Mouse (Mus musculus) CH12.LX (cell line): Measurements from ENCODE around the gene Aff3. TPM values are rescaled to one million over a fixed set of nuclear protein-coding genes. Genes with fewer than 3 reads are reported as not detected.

Source experiments
- DNase-seq: peaks from one replicate; pipeline ENCODE4 v3.0.0-alpha.2; 2013; ENCODE audit errors: extremely low read depth
- H3K27ac ChIP-seq: 2 replicates; pipeline ENCODE4 v1.5.1; 2012; ENCODE audit warnings: low read depth, mild to moderate bottlenecking, control low read depth, moderate library complexity; ENCODE audit not compliant: insufficient read depth
- H3K27me3 ChIP-seq: replicated peaks from 2 replicates; pipeline ENCODE3; 2012; ENCODE audit warnings: inconsistent platforms
- H3K36me3 ChIP-seq, 2 experiments: replicated peaks in 1 of 2; 2 replicates each; pipeline versions ENCODE3 to v1.6.1; 2012; ENCODE audit warnings: inconsistent platforms in 1 of 2, low read length in 1 of 2, mild to moderate bottlenecking in 1 of 2, mixed read lengths in 1 of 2, moderate library complexity in 1 of 2; ENCODE audit not compliant: control insufficient read depth in 1 of 2, insufficient read depth in 1 of 2
- H3K4me1 ChIP-seq, 2 experiments: 2 replicates each; pipeline ENCODE4 v1.6.1; 2012; ENCODE audit warnings: inconsistent platforms in 1 of 2, moderate library complexity in 1 of 2; ENCODE audit not compliant: insufficient read depth in 2 of 2, control insufficient read depth in 1 of 2
- H3K4me2 ChIP-seq: 2 replicates; pipeline ENCODE4 v1.6.1; 2012; ENCODE audit warnings: low read depth, mild to moderate bottlenecking, control low read depth; ENCODE audit not compliant: poor library complexity, insufficient read depth, severe bottlenecking
- H3K4me3 ChIP-seq, 3 experiments: fragments of 150-350 bp in 1 of 3; sonication (generic) in 1 of 3; replicated peaks in 1 of 3; 2 replicates each; pipeline versions ENCODE3 to v1.5.1; 2011 to 2012; ENCODE audit warnings: low read depth in 2 of 3, low read length in 2 of 3, mild to moderate bottlenecking in 2 of 3, moderate library complexity in 2 of 3, control low read depth in 1 of 3, improper control_type of control experiment in 1 of 3, inconsistent platforms in 1 of 3, mixed read lengths in 1 of 3; ENCODE audit not compliant: poor library complexity in 1 of 3
- H3K79me2 ChIP-seq: replicated peaks from 2 replicates; pipeline ENCODE4 v1.6.1; 2012; ENCODE audit warnings: mild to moderate bottlenecking, moderate library complexity; ENCODE audit not compliant: control insufficient read depth, poor library complexity, insufficient read depth, severe bottlenecking; ENCODE audit errors: extremely low read depth
- H3K9ac ChIP-seq: 2 replicates; pipeline ENCODE4 v1.6.1; 2012; ENCODE audit warnings: low read depth, mild to moderate bottlenecking, control low read depth, moderate library complexity; ENCODE audit not compliant: insufficient read depth
- H3K9me3 ChIP-seq: replicated peaks from 2 replicates; pipeline ENCODE3; 2012; ENCODE audit warnings: low read length, inconsistent platforms, mixed read lengths
- BHLHE40 ChIP-seq: IDR thresholded peaks from 2 replicates; pipeline ENCODE4 v1.6.1; 2011; ENCODE audit warnings: mild to moderate bottlenecking, low read depth, low read length, improper control_type of control experiment
- CHD2 ChIP-seq: IDR thresholded peaks from 2 replicates; pipeline ENCODE4 v1.6.1; 2011; ENCODE audit warnings: low read length, improper control_type of control experiment
- CTCF ChIP-seq, 2 experiments: IDR thresholded peaks in 1 of 2; conservative IDR thresholded peaks in 1 of 2; 2 replicates each; pipeline ENCODE4 v1.5.1; 2011 to 2012; ENCODE audit warnings: low read depth in 2 of 2, low read length in 2 of 2, improper control_type of control experiment in 1 of 2, inconsistent platforms in 1 of 2, mild to moderate bottlenecking in 1 of 2, moderate library complexity in 1 of 2
- HCFC1 ChIP-seq: IDR thresholded peaks from 2 replicates; pipeline ENCODE4 v1.6.1; 2012; ENCODE audit warnings: low read depth, mild to moderate bottlenecking, inconsistent platforms, low read length, improper control_type of control experiment
- IRF4 ChIP-seq: IDR thresholded peaks from 2 replicates; pipeline ENCODE4 v1.6.1; 2014; ENCODE audit warnings: low read depth, mild to moderate bottlenecking, inconsistent platforms, low read length, improper control_type of control experiment
- JUN ChIP-seq: IDR thresholded peaks from 2 replicates; pipeline ENCODE4 v1.6.1; 2011; ENCODE audit warnings: low read depth, mild to moderate bottlenecking, low read length, improper control_type of control experiment, moderate library complexity; ENCODE audit not compliant: insufficient read depth
- JUND ChIP-seq: conservative IDR thresholded peaks from 2 replicates; pipeline ENCODE4 v1.6.1; 2011; ENCODE audit warnings: low read depth, low read length, improper control_type of control experiment
- KAT2A ChIP-seq: IDR thresholded peaks from 2 replicates; pipeline ENCODE4 v1.6.1; 2012; ENCODE audit warnings: low read length, improper control_type of control experiment, inconsistent platforms; ENCODE audit not compliant: insufficient replicate concordance
- MAFK ChIP-seq: IDR thresholded peaks from 2 replicates; pipeline ENCODE4 v1.6.1; 2011; ENCODE audit warnings: low read length, improper control_type of control experiment; ENCODE audit not compliant: insufficient replicate concordance
- MAX ChIP-seq: IDR thresholded peaks from 2 replicates; pipeline ENCODE4 v1.6.1; 2011; ENCODE audit warnings: low read length, improper control_type of control experiment
- MAZ ChIP-seq: IDR thresholded peaks from 2 replicates; pipeline ENCODE4 v1.6.1; 2012; ENCODE audit warnings: low read depth, mild to moderate bottlenecking, inconsistent platforms, low read length, improper control_type of control experiment, moderate library complexity
- MEF2A ChIP-seq: IDR thresholded peaks from 2 replicates; pipeline ENCODE4 v1.6.1; 2014; ENCODE audit warnings: low read depth, mild to moderate bottlenecking, inconsistent platforms, low read length, improper control_type of control experiment, borderline replicate concordance
- MXI1 ChIP-seq: IDR thresholded peaks from 2 replicates; pipeline ENCODE4 v1.6.1; 2011; ENCODE audit warnings: mild to moderate bottlenecking, low read depth, low read length, improper control_type of control experiment
- NELFE ChIP-seq: IDR thresholded peaks from 2 replicates; pipeline ENCODE4 v1.6.1; 2011; ENCODE audit warnings: low read depth, low read length, improper control_type of control experiment
- PAX5 ChIP-seq: IDR thresholded peaks from 2 replicates; pipeline ENCODE4 v1.6.1; 2012; ENCODE audit warnings: low read length, inconsistent platforms, mixed read lengths
- RAD21 ChIP-seq: IDR thresholded peaks from 2 replicates; pipeline ENCODE4 v1.6.1; 2011; ENCODE audit warnings: low read depth, mild to moderate bottlenecking, low read length, improper control_type of control experiment, moderate library complexity
- RCOR1 ChIP-seq: conservative IDR thresholded peaks from 2 replicates; pipeline ENCODE4 v1.6.1; 2012; ENCODE audit warnings: low read depth, mild to moderate bottlenecking, inconsistent platforms, low read length, improper control_type of control experiment
- SMC3 ChIP-seq: IDR thresholded peaks from 2 replicates; pipeline ENCODE4 v1.6.1; 2011; ENCODE audit warnings: low read depth, low read length, improper control_type of control experiment
- TBP ChIP-seq: conservative IDR thresholded peaks from 2 replicates; pipeline ENCODE4 v1.6.1; 2011; ENCODE audit warnings: low read depth, low read length, improper control_type of control experiment
- USF1 ChIP-seq: IDR thresholded peaks from 2 replicates; pipeline ENCODE4 v1.6.1; 2014; ENCODE audit warnings: low read depth, mild to moderate bottlenecking, inconsistent platforms, low read length, improper control_type of control experiment
- USF2 ChIP-seq: conservative IDR thresholded peaks from 2 replicates; pipeline ENCODE4 v1.6.1; 2011; ENCODE audit warnings: low read depth, low read length, improper control_type of control experiment
- ZC3H11A ChIP-seq: IDR thresholded peaks from 2 replicates; pipeline ENCODE4 v1.6.1; 2012; ENCODE audit warnings: low read depth, mild to moderate bottlenecking, inconsistent platforms, low read length, improper control_type of control experiment
- ZKSCAN1 ChIP-seq: IDR thresholded peaks from 2 replicates; pipeline ENCODE4 v1.6.1; 2012; ENCODE audit warnings: low read depth, inconsistent platforms, low read length, improper control_type of control experiment, borderline replicate concordance
- ZMIZ1 ChIP-seq: IDR thresholded peaks from 2 replicates; pipeline ENCODE4 v1.6.1; 2012; ENCODE audit warnings: low read depth, mild to moderate bottlenecking, inconsistent platforms, low read length, improper control_type of control experiment
- dilution Hi-C: fragments of 300-500 bp; cut with MboI; formaldehyde crosslinking; loops from 2 replicates; pipeline ENCODE4 v1.14.3; 2020; ENCODE audit warnings: low sequenced_read_pairs; ENCODE audit not compliant: extremely low pct_unique_long_range_greater_than_20kb, extremely low pct_ligation_motif_present
- in situ Hi-C: fragments of 300-500 bp; cut with MboI; formaldehyde crosslinking; loops from 3 replicates; pipeline ENCODE4 v1.14.3; 2019; ENCODE audit warnings: low sequenced_read_pairs, low pct_ligation_motif_present, low pct_unique_long_range_greater_than_20kb, mixed read lengths
- polyA plus RNA-seq: library from polyadenylated mRNA; unstranded; fragments of >175 nt; gene quantifications from 2 replicates; pipeline ENCODE4 v1.2.1, GENCODE M21; 2012; ENCODE audit warnings: low read depth; ENCODE audit not compliant: insufficient read length
- total RNA-seq, 2 experiments: library from RNA; depleted of rRNA; stranded (reverse); fragments of 300-350 nt in 1 of 2; fragments of >200 nt in 1 of 2; gene quantifications; 2 replicates each; pipeline ENCODE4 v1.2.3; 2012 to 2014

Aff3 gene
- total and polyA plus RNA-seq, 3 experiments: 5.1 to 29.9 (median 7.7) TPM

DNA sequence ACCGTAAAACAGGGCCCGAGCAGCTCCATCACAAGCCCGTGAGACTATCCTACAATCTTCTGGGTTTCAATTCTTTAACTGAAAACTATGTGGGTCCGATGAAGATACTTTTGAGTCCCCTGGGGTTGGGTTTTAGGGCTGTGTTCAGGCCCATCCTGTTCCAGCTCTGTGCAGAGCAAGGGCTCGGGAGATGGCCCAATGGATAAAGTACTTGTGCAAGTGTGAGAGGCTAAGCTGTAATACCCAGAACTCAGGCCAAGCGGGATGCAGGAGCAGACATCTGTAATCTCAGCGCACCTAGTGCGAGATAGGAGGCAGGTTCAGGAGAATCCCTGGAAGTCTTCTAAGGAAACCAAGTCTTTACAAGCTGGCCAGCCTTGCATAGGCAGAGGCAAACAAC, 355.4 kb downstream of the Aff3 start:
- Histone ChIP-seq H3K4me1 (no peaks in the 10 kb centered on the region), H3K4me2 (no peak overlapping the region), H3K27me3 (no peaks in the 10 kb centered on the region), H3K36me3 (peaks cover 0 to 52% of the 10 kb centered on the region in 2 experiments), H3K9ac (no peak overlapping the region), H3K79me2 (no peaks in the 10 kb centered on the region), H3K4me3 (no peak overlapping the region), H3K27ac (no peak overlapping the region), H3K9me3 (no peaks in the 10 kb centered on the region)
- in situ Hi-C loops (no loop called here), dilution Hi-C loops (no loop called here)
- DNase-seq: no peak
- TF ChIP-seq USF2 (no peak), RCOR1 (no peak), ZMIZ1 (no peak), MAX (no peak), USF1 (no peak), ZKSCAN1 (no peak), MAZ (no peak), IRF4 (no peak), MAFK (no peak), TBP (no peak), NELFE (no peak), HCFC1 (no peak), CHD2 (no peak), MXI1 (no peak)

DNA sequence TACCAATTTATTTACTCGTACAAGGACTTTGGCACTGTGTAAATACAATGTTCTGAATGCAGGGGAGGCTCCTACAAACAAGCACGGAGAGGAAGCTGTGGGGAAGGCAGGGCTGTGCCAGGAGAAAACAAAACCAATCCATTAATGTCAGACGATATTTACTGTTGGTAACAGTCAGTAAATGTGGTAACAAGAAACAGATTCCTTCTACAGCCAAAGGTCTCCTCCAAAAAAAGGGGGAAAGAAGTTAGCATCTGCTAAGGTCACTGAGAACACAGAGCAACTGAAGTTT, 356.1 kb downstream of the Aff3 start:
- no peak overlapping the region for H3K27ac ChIP-seq
- no peaks in the 10 kb centered on the region for H3K79me2 ChIP-seq
- H3K4me1 ChIP-seq: no peaks in the 10 kb centered on the region
- no peak overlapping the region for H3K4me3 ChIP-seq
- peaks cover 0 to 53% of the 10 kb centered on the region in 2 experiments for H3K36me3 ChIP-seq
- H3K9ac ChIP-seq: no peak overlapping the region
- H3K9me3 ChIP-seq: no peaks in the 10 kb centered on the region
- TF ChIP-seq JUND (no peak), SMC3 (no peak), RAD21 (no peak), NELFE (no peak), CTCF (conservative IDR thresholded peaks at IDR 0.05 in 1 of 2, IDR thresholded peaks at IDR 0.05 in 1 of 2; ENCODE audit: low read depth in 2 of 2, low read length in 2 of 2) (no peak), PAX5 (no peak), ZC3H11A (no peak), TBP (no peak), ZKSCAN1 (no peak), KAT2A (no peak), BHLHE40 (no peak), RCOR1 (no peak), MAZ (no peak), MEF2A (no peak), JUN (no peak)
- TF ChIP-seq, all 38 proteins: peak for 0
- no peak overlapping the region for H3K4me2 ChIP-seq
- in situ Hi-C loops: no loop called here
- no peaks in the 10 kb centered on the region for H3K27me3 ChIP-seq
- dilution Hi-C loops: no loop called here
- no peak for DNase-seq
